Mouse (Mus musculus): ENCODE data around the gene Slc4a1ap.

GRCm38 (mm10) chr5:31566457-31566856, 39.7 kb downstream of the Slc4a1ap start:
- TF ChIP-seq USF1 (IDR thresholded peaks at IDR 0.05; ENCODE audit: low read depth) (no peak), POLR2AphosphoS2 (IDR thresholded peaks at IDR 0.05; ENCODE audit: insufficient read length, low read depth) (no peak), POLR2A (IDR thresholded peaks at IDR 0.05; ENCODE audit: insufficient read length, low read depth) (no peak)

Data from myocyte (in vitro differentiated cells).